Mouse (Mus musculus): ENCODE results near the gene Slc7a7. TPM values are rescaled to one million over a fixed set of nuclear protein-coding genes. Genes with fewer than 3 reads are reported as not detected.
A peak's percentile ranks its signal among the peaks of the same experiment; 100 is the strongest.

Gene Slc7a7
- total and polyA plus RNA-seq, 3 experiments, result 20.1 to 65.6 TPM; not detected in 1

GRCm38 (mm10) chr14:54354406-54354805 lies 63.2 kb downstream of the Slc7a7 start:
- peak; percentile 45 to 68 (median 60) for TF ChIP-seq CTCF (IDR thresholded peaks at IDR 0.05 in 2 of 3, conservative IDR thresholded peaks at IDR 0.05 in 1 of 3; ENCODE audit: control insufficient read depth in 1 of 3, insufficient read depth in 1 of 3, low read depth in 2 of 3, low read length in 3 of 3, poor library complexity in 1 of 3, severe bottlenecking in 1 of 3)
- TF ChIP-seq USF2 (IDR thresholded peaks at IDR 0.05; ENCODE audit: borderline replicate concordance in 1 of 2, insufficient read depth in 1 of 2, low read depth in 1 of 2, low read length in 2 of 2), result no peak
- no peak for TF ChIP-seq GATA1 (IDR thresholded peaks at IDR 0.05; ENCODE audit: low read depth, low read length)
- peak; percentile 24; the same call in 1 of the 2 replicates for TF ChIP-seq SMC3 (IDR thresholded peaks at IDR 0.05; ENCODE audit: low read depth, low read length)
- TF ChIP-seq GABPA (IDR thresholded peaks at IDR 0.05; ENCODE audit: low read depth, low read length), result no peak
- TF ChIP-seq RCOR1 (IDR thresholded peaks at IDR 0.05; ENCODE audit: low read depth, low read length), result 0 out of 2 replicates have a peak, but pooled peaks have one; percentile 28
- TF ChIP-seq USF1 (IDR thresholded peaks at IDR 0.05; ENCODE audit: low read depth, low read length), result peak; percentile 14; the same call in 1 of the 2 replicates
- DNase-seq (ENCODE audit: low read depth, low spot score), result peak; percentile 40

GRCm38 (mm10) chr14:54352314-54352713 lies 65.3 kb downstream of the Slc7a7 start:
- DNase-seq (ENCODE audit: low read depth, low spot score), result peak; percentile 85
- Histone ChIP-seq H3K4me3 (ENCODE audit: control insufficient read depth in 1 of 2, insufficient read depth in 1 of 2, low read depth in 2 of 2, low read length in 2 of 2) (peak overlapping the region; percentile 60 to 77), H3K9ac (ENCODE audit: control insufficient read depth, low read depth, low read length, poor library complexity, severe bottlenecking) (peak overlapping the region; percentile 55)
- TF ChIP-seq ZC3H11A (IDR thresholded peaks at IDR 0.05; ENCODE audit: low read depth, low read length) (no peak), NRF1 (IDR thresholded peaks at IDR 0.05; ENCODE audit: insufficient read depth, low read depth, low read length, poor library complexity, severe bottlenecking) (no peak), MAX (IDR thresholded peaks at IDR 0.05; ENCODE audit: low read length) (0 out of 2 replicates have a peak, but pooled peaks have one; percentile 64), ZNF384 (IDR thresholded peaks at IDR 0.05; ENCODE audit: low read depth, low read length) (no peak), POLR2AphosphoS2 (IDR thresholded peaks at IDR 0.05; ENCODE audit: low read length) (no peak), CTCF (IDR thresholded peaks at IDR 0.05 in 2 of 3, conservative IDR thresholded peaks at IDR 0.05 in 1 of 3; ENCODE audit: control insufficient read depth in 1 of 3, insufficient read depth in 1 of 3, low read depth in 2 of 3, low read length in 3 of 3, poor library complexity in 1 of 3, severe bottlenecking in 1 of 3) (no peak), NELFE (IDR thresholded peaks at IDR 0.05; ENCODE audit: low read depth, low read length) (no peak), GABPA (IDR thresholded peaks at IDR 0.05; ENCODE audit: low read depth, low read length) (no peak), USF1 (IDR thresholded peaks at IDR 0.05; ENCODE audit: low read depth, low read length) (peak; percentile 39; the same call in 1 of the 2 replicates), ETS1 (IDR thresholded peaks at IDR 0.05; ENCODE audit: low read depth, low read length) (peak; percentile 43; the same call in 1 of the 2 replicates), CHD1 (IDR thresholded peaks at IDR 0.05; ENCODE audit: low read depth, low read length) (no peak), ZMIZ1 (IDR thresholded peaks at IDR 0.05; ENCODE audit: low read depth, low read length) (no peak), TAL1 (IDR thresholded peaks at IDR 0.05; ENCODE audit: low read length) (no peak), RCOR1 (IDR thresholded peaks at IDR 0.05; ENCODE audit: low read depth, low read length) (no peak), UBTF (IDR thresholded peaks at IDR 0.05; ENCODE audit: borderline replicate concordance, insufficient read depth, low read depth, low read length) (no peak), MAFK (IDR thresholded peaks at IDR 0.05; ENCODE audit: borderline replicate concordance, low read depth, low read length) (no peak), E2F4 (IDR thresholded peaks at IDR 0.05; ENCODE audit: borderline replicate concordance, low read depth, low read length) (no peak), POLR2AphosphoS5 (IDR thresholded peaks at IDR 0.05; ENCODE audit: borderline replicate concordance, low read depth, low read length) (no peak), MXI1 (IDR thresholded peaks at IDR 0.05; ENCODE audit: low read depth, low read length) (peak; percentile 77; the same call in 1 of the 2 replicates), ELF1 (IDR thresholded peaks at IDR 0.05; ENCODE audit: low read depth, low read length) (no peak), JUND (IDR thresholded peaks at IDR 0.05; ENCODE audit: low read depth, low read length) (no peak), TCF12 (IDR thresholded peaks at IDR 0.05; ENCODE audit: low read depth, low read length) (no peak), SIN3A (IDR thresholded peaks at IDR 0.05; ENCODE audit: low read length) (peak; percentile 80), MYB (IDR thresholded peaks at IDR 0.05; ENCODE audit: low read depth, low read length) (no peak), CHD2 (IDR thresholded peaks at IDR 0.05; ENCODE audit: low read length) (no peak), BHLHE40 (IDR thresholded peaks at IDR 0.05; ENCODE audit: borderline replicate concordance, low read depth, low read length) (no peak), HCFC1 (IDR thresholded peaks at IDR 0.05; ENCODE audit: low read depth, low read length) (no peak)

More at GRCm38 (mm10) chr14:54354406-54354805, 63.2 kb downstream of the Slc7a7 start:
- Histone ChIP-seq H3K4me1 (ENCODE audit: control insufficient read depth in 1 of 2, insufficient read depth in 2 of 2, low read length in 2 of 2) (no peaks in the 10 kb centered on the region; a peak in 1 of 4 replicates), H3K4me3 (ENCODE audit: control insufficient read depth in 1 of 2, insufficient read depth in 1 of 2, low read depth in 2 of 2, low read length in 2 of 2) (no peak overlapping the region), H3K36me3 (ENCODE audit: control insufficient read depth in 1 of 2, insufficient read depth in 2 of 2, low read length in 2 of 2) (no peaks in the 10 kb centered on the region), H3K27me3 (ENCODE audit: control insufficient read depth in 1 of 2, insufficient read depth in 2 of 2, low read length in 2 of 2) (no peaks in the 10 kb centered on the region), H3K27ac (ENCODE audit: control insufficient read depth, low read depth, low read length) (no peak overlapping the region), H3K9ac (ENCODE audit: control insufficient read depth, low read depth, low read length, poor library complexity, severe bottlenecking) (no peak overlapping the region), H3K79me2 (ENCODE audit: control insufficient read depth, insufficient read depth, low read length, poor library complexity) (no peaks in the 10 kb centered on the region), H3K9me3 (replicated peaks; ENCODE audit: insufficient read depth, low read length) (no peaks in the 10 kb centered on the region)

More at GRCm38 (mm10) chr14:54352314-54352713, 65.3 kb downstream of the Slc7a7 start:
- H3K9me3 ChIP-seq (replicated peaks; ENCODE audit: insufficient read depth, low read length), result no peaks in the 10 kb centered on the region
- no peaks in the 10 kb centered on the region; a peak in 1 of 4 replicates for H3K4me1 ChIP-seq (ENCODE audit: control insufficient read depth in 1 of 2, insufficient read depth in 2 of 2, low read length in 2 of 2)
- no peak overlapping the region for H3K27ac ChIP-seq (ENCODE audit: control insufficient read depth, low read depth, low read length)
- H3K27me3 ChIP-seq (ENCODE audit: control insufficient read depth in 1 of 2, insufficient read depth in 2 of 2, low read length in 2 of 2), result no peaks in the 10 kb centered on the region
- no peaks in the 10 kb centered on the region for H3K36me3 ChIP-seq (ENCODE audit: control insufficient read depth in 1 of 2, insufficient read depth in 2 of 2, low read length in 2 of 2)
- no peaks in the 10 kb centered on the region for H3K79me2 ChIP-seq (ENCODE audit: control insufficient read depth, insufficient read depth, low read length, poor library complexity)
